Mouse (Mus musculus) spleen, postnatal 4 days (tissue): ENCODE data around the gene Adamtsl4.
A peak's percentile ranks its signal among the peaks of the same experiment; 100 is the strongest.
"Not testable (repeated sequence)": the region's sequence is repeated elsewhere in the genome, so short reads cannot be mapped to it uniquely, and the experiment has no call there.

ENCODE experiments used
- DNase-seq, 2 experiments: peaks; one replicate each; pipeline ENCODE4 v3.0.0; 2022; ENCODE audit warnings: low spot score in 2 of 2

Gene Adamtsl4

GRCm38 (mm10) chr3:95660788-95661478 lies 26.8 kb downstream of the Adamtsl4 start:
- no peak for DNase-seq

- DNase-seq, result no peak
These were observed 27.8 kb downstream of the Adamtsl4 start for GRCm38 (mm10) chr3:95659948-95660347.

- peak; percentile 60 to 87 for DNase-seq
These were observed 28.6 kb downstream of the Adamtsl4 start for GRCm38 (mm10) chr3:95658868-95659712.

GRCm38 (mm10) chr3:95658236-95658867 lies 29.4 kb downstream of the Adamtsl4 start, which contains the start of gene Mcl1:
TSS of gene Mcl1 (plus strand) at chr3:95658788.
- peak; percentile 94 to 98 for DNase-seq

- DNase-seq, result no peak
These were observed 30.0 kb downstream of the Adamtsl4 start for GRCm38 (mm10) chr3:95657711-95658110.

- no peak for DNase-seq
These were observed 30.6 kb downstream of the Adamtsl4 start for GRCm38 (mm10) chr3:95657108-95657507.

GRCm38 (mm10) chr3:95655437-95655836 lies 32.3 kb downstream of the Adamtsl4 start:
- DNase-seq, result no peak

GRCm38 (mm10) chr3:95654371-95654770 lies 33.3 kb downstream of the Adamtsl4 start:
- not testable (repeated sequence) for DNase-seq

GRCm38 (mm10) chr3:95653473-95654034 lies 34.2 kb downstream of the Adamtsl4 start:
- no peak for DNase-seq

- no peak for DNase-seq
These were observed 34.8 kb downstream of the Adamtsl4 start for GRCm38 (mm10) chr3:95652871-95653270.

- peak in 1 of 2 experiments; percentile 52 for DNase-seq
These were observed 35.4 kb downstream of the Adamtsl4 start for GRCm38 (mm10) chr3:95652204-95652811.

- no peak for DNase-seq
These were observed 36.1 kb downstream of the Adamtsl4 start for GRCm38 (mm10) chr3:95651391-95652203.

- no peak for DNase-seq
These were observed 36.7 kb downstream of the Adamtsl4 start for GRCm38 (mm10) chr3:95651033-95651373.

GRCm38 (mm10) chr3:95650276-95651032 lies 37.3 kb downstream of the Adamtsl4 start:
- DNase-seq, result no peak

- DNase-seq, result no peak
These were observed 39.7 kb downstream of the Adamtsl4 start for GRCm38 (mm10) chr3:95648016-95648415.

- peak; percentile 74 to 84 for DNase-seq
These were observed 42.1 kb downstream of the Adamtsl4 start for GRCm38 (mm10) chr3:95645313-95646235.

- DNase-seq, result no peak
These were observed 44.6 kb downstream of the Adamtsl4 start for GRCm38 (mm10) chr3:95643097-95643496.

- no peak for DNase-seq
These were observed 48.0 kb downstream of the Adamtsl4 start for GRCm38 (mm10) chr3:95639694-95640093.

GRCm38 (mm10) chr3:95636072-95636471 lies 51.6 kb downstream of the Adamtsl4 start:
- no peak for DNase-seq
